Mouse (Mus musculus): ENCODE measurements at regions not wholly inside any gene's neighbourhood (a gene's known extent, or its start where the extent isn't known, plus 50 kb on each side); places are given as distances from the start of the nearest gene placed in this dataset.

- no peak for ATAC-seq (ENCODE audit: borderline replicate concordance, extremely low read depth, low FRiP score, low TSS enrichment)
- no peaks in the 10 kb centered on the region for H3K9me3 ChIP-seq
- WGBS, result 97% methylated on average over 1 of the region's 1 CpGs
Measured at GRCm38 (mm10) chr10:98805013-98805412, 109.2 kb upstream of the Atp2b1 start.

GRCm38 (mm10) chr10:98806798-98807535, 107.2 kb upstream of the Atp2b1 start:
- no peak for ATAC-seq (ENCODE audit: borderline replicate concordance, extremely low read depth, low FRiP score, low TSS enrichment)
- Histone ChIP-seq H3K36me3 (no peaks in the 10 kb centered on the region), H3K27ac (no peak overlapping the region), H3K4me3 (no peak overlapping the region), H3K4me2 (no peak overlapping the region), H3K9me3 (no peaks in the 10 kb centered on the region), H3K9ac (no peak overlapping the region), H3K4me1 (no peaks in the 10 kb centered on the region; the same call in 1 of the 2 replicates), H3K27me3 (no peaks in the 10 kb centered on the region)
- 75% methylated on average over 19 of the region's 19 CpGs for WGBS

More at GRCm38 (mm10) chr10:98805013-98805412, 109.2 kb upstream of the Atp2b1 start:
- no peaks in the 10 kb centered on the region; the same call in 1 of the 2 replicates for H3K4me1 ChIP-seq
- no peak overlapping the region for H3K4me2 ChIP-seq
- no peaks in the 10 kb centered on the region for H3K36me3 ChIP-seq
- H3K27ac ChIP-seq, result no peak overlapping the region
- no peak overlapping the region for H3K4me3 ChIP-seq
- H3K27me3 ChIP-seq, result no peaks in the 10 kb centered on the region
- H3K9ac ChIP-seq, result no peak overlapping the region

GRCm38 (mm10) chr10:98808644-98809043, 105.6 kb upstream of the Atp2b1 start:
- H3K9me3 ChIP-seq, result no peaks in the 10 kb centered on the region
- H3K4me3 ChIP-seq, result no peak overlapping the region
- H3K36me3 ChIP-seq, result no peaks in the 10 kb centered on the region
- WGBS, result 84% methylated on average over 4 of the region's 4 CpGs
- H3K27ac ChIP-seq, result no peak overlapping the region
- H3K4me2 ChIP-seq, result no peak overlapping the region
- H3K4me1 ChIP-seq, result no peaks in the 10 kb centered on the region
- H3K9ac ChIP-seq, result no peak overlapping the region
- ATAC-seq (ENCODE audit: borderline replicate concordance, extremely low read depth, low FRiP score, low TSS enrichment), result no peak
- no peaks in the 10 kb centered on the region for H3K27me3 ChIP-seq

GRCm38 (mm10) chr10:98829051-98829450, 85.2 kb upstream of the Atp2b1 start:
- H3K9me3 ChIP-seq, result no peaks in the 10 kb centered on the region
- H3K4me1 ChIP-seq, result no peaks in the 10 kb centered on the region
- no peak overlapping the region for H3K4me3 ChIP-seq
- H3K4me2 ChIP-seq, result no peak overlapping the region
- no peak for ATAC-seq (ENCODE audit: borderline replicate concordance, extremely low read depth, low FRiP score, low TSS enrichment)
- no peak overlapping the region for H3K27ac ChIP-seq
- 77% methylated on average over 5 of the region's 5 CpGs for WGBS
- H3K9ac ChIP-seq, result no peak overlapping the region
- no peaks in the 10 kb centered on the region for H3K27me3 ChIP-seq
- no peaks in the 10 kb centered on the region for H3K36me3 ChIP-seq

GRCm38 (mm10) chr10:98831488-98831887, 82.7 kb upstream of the Atp2b1 start:
- H3K27me3 ChIP-seq, result no peaks in the 10 kb centered on the region
- no peaks in the 10 kb centered on the region for H3K36me3 ChIP-seq
- ATAC-seq (ENCODE audit: borderline replicate concordance, extremely low read depth, low FRiP score, low TSS enrichment), result no peak
- 46% methylated on average over 7 of the region's 7 CpGs for WGBS
- no peak overlapping the region for H3K9ac ChIP-seq
- no peak overlapping the region for H3K4me3 ChIP-seq
- H3K4me2 ChIP-seq, result no peak overlapping the region
- no peaks in the 10 kb centered on the region for H3K9me3 ChIP-seq
- H3K27ac ChIP-seq, result no peak overlapping the region
- no peaks in the 10 kb centered on the region for H3K4me1 ChIP-seq

GRCm38 (mm10) chr10:98837289-98838181, 76.7 kb upstream of the Atp2b1 start:
- Histone ChIP-seq H3K27me3 (no peaks in the 10 kb centered on the region), H3K36me3 (no peaks in the 10 kb centered on the region), H3K9me3 (no peaks in the 10 kb centered on the region), H3K27ac (no peak overlapping the region), H3K9ac (no peak overlapping the region), H3K4me3 (no peak overlapping the region), H3K4me2 (no peak overlapping the region), H3K4me1 (no peaks in the 10 kb centered on the region)
- WGBS, result 59% methylated on average over 16 of the region's 16 CpGs
- ATAC-seq (ENCODE audit: borderline replicate concordance, extremely low read depth, low FRiP score, low TSS enrichment), result no peak

- Histone ChIP-seq H3K36me3 (no peaks in the 10 kb centered on the region), H3K9me3 (peaks cover 6% of the 10 kb centered on the region; the same call in 1 of the 2 replicates), H3K9ac (no peak overlapping the region), H3K27me3 (no peaks in the 10 kb centered on the region), H3K4me1 (no peaks in the 10 kb centered on the region), H3K4me3 (no peak overlapping the region), H3K27ac (no peak overlapping the region), H3K4me2 (no peak overlapping the region)
- no peak for ATAC-seq (ENCODE audit: borderline replicate concordance, extremely low read depth, low FRiP score, low TSS enrichment)
- WGBS, result 84% methylated on average over 8 of the region's 8 CpGs
Measured at GRCm38 (mm10) chr10:98838926-98839679, 75.1 kb upstream of the Atp2b1 start.

GRCm38 (mm10) chr10:98839963-98840362, 74.2 kb upstream of the Atp2b1 start:
- Histone ChIP-seq H3K9ac (no peak overlapping the region), H3K4me1 (no peaks in the 10 kb centered on the region), H3K36me3 (no peaks in the 10 kb centered on the region), H3K9me3 (peaks cover 6% of the 10 kb centered on the region; the same call in 1 of the 2 replicates), H3K27me3 (no peaks in the 10 kb centered on the region), H3K4me3 (no peak overlapping the region), H3K27ac (no peak overlapping the region), H3K4me2 (no peak overlapping the region)
- ATAC-seq (ENCODE audit: borderline replicate concordance, extremely low read depth, low FRiP score, low TSS enrichment), result no peak
- WGBS, result 92% methylated on average over 11 of the region's 11 CpGs

GRCm38 (mm10) chr10:98840411-98840810, 73.8 kb upstream of the Atp2b1 start:
- no peak for ATAC-seq (ENCODE audit: borderline replicate concordance, extremely low read depth, low FRiP score, low TSS enrichment)
- Histone ChIP-seq H3K9me3 (peaks cover 6% of the 10 kb centered on the region; the same call in 1 of the 2 replicates), H3K4me2 (no peak overlapping the region), H3K4me1 (no peaks in the 10 kb centered on the region), H3K9ac (no peak overlapping the region), H3K4me3 (no peak overlapping the region), H3K27ac (no peak overlapping the region), H3K36me3 (no peaks in the 10 kb centered on the region), H3K27me3 (no peaks in the 10 kb centered on the region)
- 92% methylated on average over 8 of the region's 8 CpGs for WGBS

- 88% methylated on average over 13 of the region's 13 CpGs for WGBS
- Histone ChIP-seq H3K9ac (no peak overlapping the region), H3K4me1 (no peaks in the 10 kb centered on the region), H3K36me3 (no peaks in the 10 kb centered on the region), H3K4me2 (no peak overlapping the region), H3K27me3 (no peaks in the 10 kb centered on the region), H3K4me3 (no peak overlapping the region), H3K27ac (no peak overlapping the region), H3K9me3 (peaks cover 6% of the 10 kb centered on the region; the same call in 1 of the 2 replicates)
- ATAC-seq (ENCODE audit: borderline replicate concordance, extremely low read depth, low FRiP score, low TSS enrichment), result no peak
Measured at GRCm38 (mm10) chr10:98840957-98841831, 73.0 kb upstream of the Atp2b1 start.

GRCm38 (mm10) chr10:98841860-98842259, 72.3 kb upstream of the Atp2b1 start:
- Histone ChIP-seq H3K4me3 (no peak overlapping the region), H3K4me1 (no peaks in the 10 kb centered on the region), H3K9ac (no peak overlapping the region), H3K4me2 (no peak overlapping the region), H3K27me3 (no peaks in the 10 kb centered on the region), H3K36me3 (no peaks in the 10 kb centered on the region), H3K9me3 (peaks cover 6% of the 10 kb centered on the region; the same call in 1 of the 2 replicates), H3K27ac (no peak overlapping the region)
- no peak for ATAC-seq (ENCODE audit: borderline replicate concordance, extremely low read depth, low FRiP score, low TSS enrichment)
- WGBS, result 79% methylated on average over 3 of the region's 3 CpGs

All from lung, embryonic 15.5 days (tissue).